Mouse (Mus musculus): Measurements from ENCODE around the gene Tppp. TPM values are rescaled to one million over a fixed set of nuclear protein-coding genes. Genes with fewer than 3 reads are reported as not detected.
A peak's percentile ranks its signal among the peaks of the same experiment; 100 is the strongest.
"Not testable (repeated sequence)": the region's sequence is repeated elsewhere in the genome, so short reads cannot be mapped to it uniquely, and the experiment has no call there.

The Tppp gene
- polyA plus RNA-seq, 1 experiment from 2014 or later = 0.39 TPM

DNA sequence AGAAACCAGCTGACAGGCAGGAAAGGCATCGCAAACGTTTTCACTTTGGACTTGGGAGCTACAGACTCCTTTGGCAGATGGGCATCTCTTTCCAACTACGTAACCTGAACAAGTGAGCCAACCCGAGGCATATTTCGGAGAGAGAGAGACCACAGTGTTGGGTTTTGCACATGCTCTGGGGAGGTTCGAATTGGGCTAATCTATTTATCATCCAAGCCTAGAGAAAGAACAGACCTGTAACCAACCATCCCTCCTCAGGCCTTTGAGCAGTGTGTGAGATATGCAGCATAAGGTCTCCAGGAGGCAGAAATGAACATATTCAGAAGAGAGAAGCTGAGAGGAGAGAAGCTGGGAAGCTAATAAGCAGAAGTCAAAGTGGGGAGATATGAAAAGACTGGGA lies 8.2 kb upstream of the Tppp start:
- ATAC-seq = no peak
- H3K36me3 ChIP-seq = no peaks in the 10 kb centered on the region
- 66% methylated on average over 6 of the region's 6 CpGs for WGBS (ENCODE audit: insufficient replicate concordance)
- no peak overlapping the region for H3K4me3 ChIP-seq
- H3K27ac ChIP-seq = no peak overlapping the region
- H3K9me3 ChIP-seq (replicated peaks) = no peaks in the 10 kb centered on the region
- no peaks in the 10 kb centered on the region for H3K4me1 ChIP-seq
- no peak overlapping the region for H3K4me2 ChIP-seq
- peaks cover 30% of the 10 kb centered on the region for H3K27me3 ChIP-seq (replicated peaks)
- H3K9ac ChIP-seq = no peak overlapping the region

DNA sequence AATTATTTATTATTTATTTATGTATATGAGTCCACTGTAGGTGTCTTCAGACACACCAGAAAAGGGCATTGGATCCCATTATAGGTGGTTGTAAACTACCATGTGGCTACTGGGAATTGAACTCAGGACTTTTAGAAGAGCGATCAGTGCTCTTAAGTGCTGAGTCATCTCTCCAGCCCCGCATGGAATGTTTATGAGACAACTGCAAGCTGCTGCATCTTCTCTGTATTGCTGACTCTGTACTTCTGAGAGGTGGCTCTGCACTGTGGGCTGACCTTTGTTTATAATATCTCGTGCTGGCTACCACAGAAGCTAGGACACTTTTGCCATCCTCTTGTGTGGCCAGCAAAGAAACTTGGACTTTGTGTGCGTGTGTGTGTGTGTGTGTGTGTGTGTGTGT lies 7.7 kb upstream of the Tppp start:
- 58% methylated on average over 4 of the region's 4 CpGs for WGBS (ENCODE audit: insufficient replicate concordance)
- Histone ChIP-seq H3K9me3 (replicated peaks) (no peaks in the 10 kb centered on the region), H3K36me3 (no peaks in the 10 kb centered on the region), H3K4me2 (no peak overlapping the region), H3K4me1 (no peaks in the 10 kb centered on the region), H3K27ac (no peak overlapping the region), H3K9ac (no peak overlapping the region), H3K27me3 (replicated peaks) (peaks cover 32% of the 10 kb centered on the region), H3K4me3 (no peak overlapping the region)
- ATAC-seq = no peak

DNA sequence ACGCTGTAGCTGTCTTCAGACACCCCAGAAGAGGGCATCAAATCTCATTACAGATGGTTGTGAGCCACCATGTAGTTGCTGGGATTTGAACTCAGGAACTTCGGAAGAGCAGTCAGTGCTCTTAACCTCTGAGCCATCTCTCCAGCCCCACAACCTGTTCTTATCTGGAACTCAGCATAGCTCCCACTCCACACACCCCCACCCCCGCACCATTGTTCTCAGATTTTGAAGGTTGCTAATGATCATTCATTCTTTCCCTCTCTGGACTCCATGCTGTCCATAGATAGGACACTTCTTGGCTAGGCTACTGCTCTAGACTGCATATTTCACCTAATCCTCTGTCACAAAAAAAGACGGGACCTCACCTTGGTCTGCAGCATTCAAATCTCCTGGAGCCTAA lies 2.3 kb upstream of the Tppp start:
- not testable (repeated sequence) for H3K9ac ChIP-seq; H3K36me3 ChIP-seq; H3K9me3 ChIP-seq (replicated peaks); H3K27ac ChIP-seq; H3K4me3 ChIP-seq; H3K4me2 ChIP-seq; ATAC-seq
- H3K27me3 ChIP-seq (replicated peaks) = peaks cover 71% of the 10 kb centered on the region
- peaks cover 26% of the 10 kb centered on the region for H3K4me1 ChIP-seq
- WGBS (ENCODE audit: insufficient replicate concordance) = 73% methylated on average over 4 of the region's 4 CpGs

DNA sequence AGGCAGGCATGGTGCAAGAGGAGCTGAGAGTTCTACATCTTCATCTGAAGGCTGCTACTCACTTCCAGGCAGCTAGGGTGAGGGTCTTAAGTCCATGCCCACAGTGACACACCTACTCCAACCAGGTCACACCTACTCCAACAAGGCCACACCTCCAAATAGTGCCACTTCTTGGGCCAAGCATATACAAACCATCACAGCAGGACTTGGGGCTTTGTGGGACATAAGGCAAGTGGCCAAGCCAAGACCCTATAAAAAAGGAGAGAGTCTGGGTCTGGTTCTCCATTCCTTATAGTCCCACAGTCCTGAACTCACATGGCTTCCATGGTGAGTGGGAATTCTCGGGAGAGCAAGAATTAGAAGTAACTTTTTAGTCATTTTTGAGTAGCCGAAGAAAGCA lies 991 bp upstream of the Tppp start:
- not testable (repeated sequence) for H3K27ac ChIP-seq; H3K4me3 ChIP-seq; H3K36me3 ChIP-seq; H3K9me3 ChIP-seq (replicated peaks); ATAC-seq; H3K9ac ChIP-seq
- H3K4me2 ChIP-seq = peak overlapping the region; percentile 85
- peaks cover 84% of the 10 kb centered on the region for H3K27me3 ChIP-seq (replicated peaks)
- H3K4me1 ChIP-seq = peaks cover 26% of the 10 kb centered on the region
- 60% methylated on average over 2 of the region's 2 CpGs for WGBS (ENCODE audit: insufficient replicate concordance)

DNA sequence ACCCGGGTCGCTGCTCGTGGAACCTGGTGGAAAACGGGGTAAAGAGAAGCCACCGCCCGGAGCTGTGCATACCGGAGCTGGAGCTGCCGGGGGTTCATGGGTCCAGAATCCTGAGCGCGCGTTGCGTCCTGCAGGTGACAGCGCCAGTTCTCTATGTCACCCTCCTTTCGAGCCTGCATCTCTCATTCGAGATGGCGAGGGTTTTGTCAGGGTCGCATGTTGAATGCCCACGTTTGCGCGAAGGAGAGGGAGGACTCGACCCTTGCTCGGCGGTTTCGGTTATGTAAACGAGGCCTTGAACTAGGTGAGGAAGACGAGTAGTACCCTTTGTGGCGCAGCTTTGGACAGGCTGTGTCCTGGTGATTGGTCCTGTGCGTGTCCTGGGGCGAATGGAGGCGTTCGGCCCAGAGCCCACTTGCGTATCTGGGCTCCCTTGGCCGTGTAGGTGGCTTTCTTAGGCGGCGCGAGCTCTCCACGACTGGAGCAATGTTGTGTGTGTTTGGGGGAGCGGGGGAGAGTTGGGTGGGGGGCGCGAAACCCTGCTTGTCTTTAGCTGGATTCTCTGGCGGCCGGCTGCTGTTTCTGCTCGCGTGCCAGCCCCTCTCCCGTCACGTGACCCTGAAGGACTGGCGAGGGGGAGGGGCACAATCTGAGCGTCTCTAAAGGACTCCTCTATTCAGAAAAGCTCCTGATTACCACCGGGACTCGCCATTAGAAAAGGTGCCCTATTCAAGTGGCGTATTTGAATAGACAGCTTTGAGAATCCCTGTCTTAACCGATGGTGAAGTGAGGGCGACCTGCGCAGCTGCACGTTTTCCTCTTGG lies 796 bp downstream of the Tppp start:
- H3K9ac ChIP-seq = peak overlapping the region; percentile 23; the same call in 1 of the 2 replicates
- WGBS (ENCODE audit: insufficient replicate concordance) = 2% methylated on average over 54 of the region's 55 CpGs
- peaks cover 26% of the 10 kb centered on the region for H3K4me1 ChIP-seq
- peak; percentile 7; the same call in 1 of the 2 replicates for ATAC-seq
- H3K4me2 ChIP-seq = peak overlapping the region; percentile 85
- H3K4me3 ChIP-seq = peak overlapping the region; percentile 57
- H3K27ac ChIP-seq = no peak overlapping the region
- H3K36me3 ChIP-seq = no peaks in the 10 kb centered on the region
- peaks cover 88% of the 10 kb centered on the region for H3K27me3 ChIP-seq (replicated peaks)
- no peaks in the 10 kb centered on the region for H3K9me3 ChIP-seq (replicated peaks)

DNA sequence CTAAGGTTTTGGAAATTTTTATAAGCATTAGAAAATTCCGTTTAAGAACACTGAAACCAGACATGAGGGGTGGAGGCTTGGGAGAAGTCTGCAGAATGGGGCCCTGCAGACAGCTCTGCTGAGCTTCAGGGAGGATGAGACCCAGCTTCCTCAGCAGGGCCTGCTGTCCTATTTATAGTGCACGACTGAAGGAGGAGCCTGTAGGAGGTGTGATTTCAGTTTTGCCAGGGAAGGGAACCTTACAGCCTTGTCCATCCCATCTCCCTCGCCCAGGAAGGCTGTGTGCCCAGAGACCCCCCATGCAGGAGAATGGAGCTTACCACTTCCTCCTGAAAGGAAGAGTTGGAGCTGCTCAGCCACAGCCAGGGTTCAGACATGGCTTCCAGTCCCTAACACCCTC lies 1.5 kb downstream of the Tppp start:
- peaks cover 26% of the 10 kb centered on the region for H3K4me1 ChIP-seq
- H3K4me2 ChIP-seq = peak overlapping the region; percentile 85
- ATAC-seq = no peak
- H3K36me3 ChIP-seq = no peaks in the 10 kb centered on the region
- WGBS (ENCODE audit: insufficient replicate concordance) = 13% methylated on average over 3 of the region's 3 CpGs
- H3K9ac ChIP-seq = no peak overlapping the region
- no peak overlapping the region for H3K27ac ChIP-seq
- peak overlapping the region; percentile 57; the same call in 1 of the 2 replicates for H3K4me3 ChIP-seq
- H3K9me3 ChIP-seq (replicated peaks) = no peaks in the 10 kb centered on the region
- H3K27me3 ChIP-seq (replicated peaks) = peaks cover 84% of the 10 kb centered on the region

DNA sequence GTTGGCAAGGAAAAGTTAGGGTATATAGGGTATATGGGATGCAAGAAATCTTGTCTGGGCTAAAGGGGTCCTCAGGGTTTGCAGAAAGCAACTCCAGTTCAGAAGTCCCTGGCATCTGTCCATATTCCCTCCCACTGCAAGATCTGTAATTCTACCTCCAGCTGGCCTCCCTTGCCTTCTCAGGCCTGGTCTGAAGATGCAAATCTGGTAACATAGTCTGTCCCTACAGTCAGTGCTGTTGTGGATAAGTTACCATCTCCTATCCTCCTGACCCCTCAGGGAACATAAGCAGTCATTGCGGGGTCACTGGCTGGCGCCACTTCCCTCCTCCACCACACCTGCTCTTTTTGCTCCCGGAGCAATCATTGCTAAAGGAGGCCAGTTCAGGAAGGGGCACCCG lies 6.7 kb downstream of the Tppp start:
- Histone ChIP-seq H3K27me3 (replicated peaks) (peaks cover 45% of the 10 kb centered on the region), H3K9ac (no peak overlapping the region), H3K4me1 (peaks cover 10% of the 10 kb centered on the region), H3K9me3 (replicated peaks) (no peaks in the 10 kb centered on the region), H3K36me3 (no peaks in the 10 kb centered on the region), H3K4me3 (no peak overlapping the region), H3K4me2 (no peak overlapping the region), H3K27ac (no peak overlapping the region)
- ATAC-seq = no peak
- 63% methylated on average over 4 of the region's 4 CpGs for whole genome bisulfite sequencing (ENCODE audit: insufficient replicate concordance)

DNA sequence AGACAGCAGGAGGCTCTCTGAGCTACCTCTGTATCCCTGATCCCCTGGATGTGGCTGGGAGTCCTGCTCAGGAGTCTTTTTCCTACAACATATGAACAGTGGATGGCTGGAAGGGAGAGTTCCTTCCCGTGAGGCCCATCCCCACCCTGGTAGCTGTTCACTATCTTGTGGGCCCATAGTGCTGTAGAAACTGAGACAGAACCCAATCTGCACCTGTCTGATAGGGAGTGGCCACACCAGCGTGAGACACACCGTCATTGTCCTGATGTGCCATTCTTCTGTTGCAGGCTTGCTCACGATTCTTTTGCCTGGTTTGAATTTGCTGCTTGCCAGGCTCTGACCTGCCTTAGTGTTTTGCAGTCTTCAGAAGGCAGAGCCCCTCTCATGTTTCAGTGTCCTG lies 8.2 kb downstream of the Tppp start:
- no peak overlapping the region for H3K9ac ChIP-seq

DNA sequence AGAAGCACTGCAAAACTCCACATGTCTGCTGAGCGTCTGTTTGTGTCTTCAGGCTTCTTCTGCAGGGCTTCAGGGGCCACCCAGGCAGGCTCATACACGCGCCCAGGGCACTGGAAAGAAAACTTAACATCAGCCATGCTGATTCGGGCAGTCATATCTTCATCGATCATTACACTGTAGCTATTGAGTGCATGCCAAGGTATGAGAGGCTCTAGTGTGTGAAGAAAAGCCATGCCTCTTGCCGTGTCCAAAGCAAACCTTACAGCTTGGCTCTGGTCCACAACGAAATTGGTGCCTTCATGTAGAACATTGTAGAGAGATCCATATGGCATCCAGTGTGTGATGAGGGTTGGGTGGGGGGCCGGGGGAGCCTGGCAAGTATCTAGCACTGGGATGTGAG lies 9.8 kb downstream of the Tppp start:
- peaks cover 10% of the 10 kb centered on the region for H3K4me1 ChIP-seq
- not testable (repeated sequence) for H3K4me2 ChIP-seq; ATAC-seq; H3K4me3 ChIP-seq; H3K36me3 ChIP-seq; H3K9ac ChIP-seq; H3K9me3 ChIP-seq (replicated peaks); H3K27ac ChIP-seq
- WGBS (ENCODE audit: insufficient replicate concordance) = 83% methylated on average over 8 of the region's 8 CpGs
- peaks cover 23% of the 10 kb centered on the region for H3K27me3 ChIP-seq (replicated peaks)

More for the DNA sequence above, 8.2 kb downstream of the Tppp start:
- ATAC-seq = peak; percentile 63
- Histone ChIP-seq H3K4me2 (0 out of 2 replicates have a peak overlapping the region, but pooled peaks have one; percentile 2), H3K36me3 (no peaks in the 10 kb centered on the region), H3K4me1 (peaks cover 10% of the 10 kb centered on the region), H3K9me3 (replicated peaks) (no peaks in the 10 kb centered on the region), H3K4me3 (no peak overlapping the region), H3K27me3 (replicated peaks) (peaks cover 30% of the 10 kb centered on the region), H3K27ac (no peak overlapping the region)
- 28% methylated on average over 4 of the region's 4 CpGs for WGBS (ENCODE audit: insufficient replicate concordance)

DNA sequence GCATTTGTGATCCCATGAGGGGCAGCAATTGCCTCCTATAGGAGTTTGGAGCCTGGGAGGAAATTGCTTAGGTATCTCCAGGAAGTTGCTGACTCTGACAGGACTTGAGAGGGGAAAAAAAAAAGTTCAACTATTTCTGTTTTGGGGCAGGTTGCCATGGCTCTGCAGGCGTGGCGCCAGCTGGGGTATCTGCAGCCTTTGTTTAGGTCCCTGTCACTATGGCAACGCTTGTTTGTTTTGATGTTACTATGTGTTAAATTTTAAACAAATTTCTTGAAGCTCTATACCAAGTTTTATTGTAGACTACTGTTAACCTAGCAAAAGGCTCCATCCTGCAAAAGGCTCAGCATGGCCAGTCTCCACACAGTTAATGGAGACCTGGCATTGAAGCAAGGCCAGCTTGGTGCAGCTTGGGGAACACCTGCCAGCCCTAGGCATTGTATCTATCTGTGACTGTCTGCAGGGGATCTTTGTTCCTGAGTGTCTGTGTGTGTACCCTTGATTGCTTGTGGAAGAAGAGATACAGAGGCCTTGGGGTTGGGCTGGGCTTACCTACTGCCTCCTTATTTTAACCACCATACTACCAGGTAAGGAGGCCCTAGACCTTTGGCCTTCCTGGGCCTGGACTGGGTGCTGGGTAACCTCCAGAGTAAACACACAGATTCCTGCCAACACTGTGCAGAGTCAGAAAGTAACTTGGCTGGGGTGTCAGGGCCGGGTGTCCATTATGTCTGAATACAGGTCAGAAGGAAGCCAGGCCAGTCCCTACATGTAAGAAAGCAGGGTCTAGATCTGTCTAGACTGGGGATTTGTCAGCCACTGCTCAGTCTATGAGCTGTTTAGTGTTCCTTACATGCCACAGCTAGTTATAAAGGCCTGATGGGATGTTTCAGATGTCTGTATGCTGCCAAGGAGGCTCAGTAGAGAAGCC lies 16.2 kb downstream of the Tppp start:
- Histone ChIP-seq H3K4me1 (no peaks in the 10 kb centered on the region), H3K27me3 (replicated peaks) (peaks cover 6% of the 10 kb centered on the region; the same call in 1 of the 2 replicates), H3K27ac (no peak overlapping the region), H3K4me3 (no peak overlapping the region), H3K9me3 (replicated peaks) (no peaks in the 10 kb centered on the region), H3K9ac (no peak overlapping the region), H3K4me2 (no peak overlapping the region), H3K36me3 (no peaks in the 10 kb centered on the region)
- ATAC-seq = peak; percentile 31; the same call in 1 of the 2 replicates
- WGBS (ENCODE audit: insufficient replicate concordance) = 61% methylated on average over 4 of the region's 4 CpGs

DNA sequence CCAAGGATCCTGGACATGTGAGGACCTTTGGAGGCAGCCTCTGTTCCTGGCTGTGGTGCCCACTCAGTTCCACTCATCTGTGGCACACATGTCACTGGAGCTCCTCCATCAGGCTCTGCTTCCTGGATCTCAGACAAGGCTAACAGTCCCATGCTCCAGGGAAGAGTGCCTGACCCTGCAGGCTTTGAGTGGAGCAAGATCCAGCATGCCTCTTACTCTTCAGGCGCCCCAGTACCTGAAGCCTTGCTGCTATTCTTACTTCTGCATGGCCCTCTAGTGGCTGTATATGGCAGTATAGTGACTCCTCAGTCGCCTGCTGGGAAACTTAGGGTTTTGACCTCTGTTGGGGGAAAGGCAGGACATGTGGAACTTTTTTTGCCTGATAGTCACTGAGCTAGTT lies 17.0 kb downstream of the Tppp start:
- no peaks in the 10 kb centered on the region for H3K9me3 ChIP-seq (replicated peaks)
- no peaks in the 10 kb centered on the region for H3K4me1 ChIP-seq
- H3K27ac ChIP-seq = no peak overlapping the region
- ATAC-seq = 0 out of 2 replicates have a peak, but pooled peaks have one; percentile 36
- H3K27me3 ChIP-seq (replicated peaks) = peaks cover 6% of the 10 kb centered on the region; the same call in 1 of the 2 replicates
- H3K4me3 ChIP-seq = no peak overlapping the region
- 31% methylated on average over 2 of the region's 2 CpGs for WGBS (ENCODE audit: insufficient replicate concordance)
- H3K4me2 ChIP-seq = no peak overlapping the region
- no peak overlapping the region for H3K9ac ChIP-seq
- H3K36me3 ChIP-seq = no peaks in the 10 kb centered on the region

DNA sequence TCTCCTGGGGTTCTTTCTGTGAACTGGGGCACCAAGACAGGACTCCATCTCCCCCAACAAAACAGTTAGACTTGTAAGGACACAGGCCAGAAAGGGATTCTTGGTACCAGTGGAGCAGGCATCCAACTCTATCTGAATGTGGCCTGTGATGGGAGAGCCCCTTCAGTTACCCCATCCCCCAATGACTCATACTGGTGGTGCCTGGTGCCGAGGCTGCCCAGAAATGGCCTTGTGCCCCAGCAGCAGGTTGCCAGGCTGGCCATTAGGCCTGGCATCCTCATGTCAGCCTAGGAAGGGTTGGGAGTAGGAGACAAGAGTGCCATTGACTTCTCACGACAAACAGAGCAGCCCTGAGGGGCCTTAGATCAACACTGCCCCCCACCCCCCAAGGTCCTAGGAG lies 18.9 kb downstream of the Tppp start:
- Histone ChIP-seq H3K27ac (no peak overlapping the region), H3K9ac (no peak overlapping the region), H3K4me2 (no peak overlapping the region), H3K9me3 (replicated peaks) (no peaks in the 10 kb centered on the region), H3K4me1 (no peaks in the 10 kb centered on the region), H3K27me3 (replicated peaks) (no peaks in the 10 kb centered on the region), H3K4me3 (no peak overlapping the region), H3K36me3 (no peaks in the 10 kb centered on the region)
- WGBS (ENCODE audit: insufficient replicate concordance) = 61% methylated on average over 2 of the region's 2 CpGs
- no peak for ATAC-seq
